Mouse (Mus musculus): ENCODE results near the gene Arhgef3. TPM values are rescaled to one million over a fixed set of nuclear protein-coding genes. Genes with fewer than 3 reads are reported as not detected.

The Arhgef3 gene
- polyA plus RNA-seq, 1 experiment from 2014 or later, result 2.2 TPM

- H3K4me1 ChIP-seq (ENCODE audit: control insufficient read depth, insufficient read depth, low read length), result no peaks in the 10 kb centered on the region
- H3K27me3 ChIP-seq (ENCODE audit: control insufficient read depth, insufficient read depth, low read length), result no peaks in the 10 kb centered on the region
- ATAC-seq (ENCODE audit: low FRiP score) (no peak), DNase-seq (ENCODE audit: low spot score, missing footprints) (no peak)
- H3K9me3 ChIP-seq (ENCODE audit: control insufficient read depth, low read length), result no peaks in the 10 kb centered on the region
- no peak overlapping the region for H3K9ac ChIP-seq (ENCODE audit: low read length)
- no peak overlapping the region for H3K4me3 ChIP-seq (ENCODE audit: low read depth, low read length)
- H3K36me3 ChIP-seq (ENCODE audit: control insufficient read depth, insufficient read depth, low read length), result no peaks in the 10 kb centered on the region
- H3K27ac ChIP-seq (ENCODE audit: low read depth, low read length), result no peak overlapping the region
- WGBS, result 93% methylated on average over 5 of the region's 5 CpGs
- H3K4me2 ChIP-seq, result no peak overlapping the region
These were observed 34.7 kb downstream of the Arhgef3 start for GRCm38 (mm10) chr14:27149401-27149800.

GRCm38 (mm10) chr14:27150011-27150640 lies 35.4 kb downstream of the Arhgef3 start:
- no peaks in the 10 kb centered on the region for H3K4me1 ChIP-seq (ENCODE audit: control insufficient read depth, insufficient read depth, low read length)
- DNase-seq (ENCODE audit: low spot score, missing footprints), result no peak
- H3K4me3 ChIP-seq (ENCODE audit: low read depth, low read length), result no peak overlapping the region
- ATAC-seq (ENCODE audit: low FRiP score), result no peak
- WGBS, result 71% methylated on average over 6 of the region's 6 CpGs
- no peak overlapping the region for H3K4me2 ChIP-seq
- no peak overlapping the region for H3K27ac ChIP-seq (ENCODE audit: low read depth, low read length)
- H3K36me3 ChIP-seq (ENCODE audit: control insufficient read depth, insufficient read depth, low read length), result no peaks in the 10 kb centered on the region
- no peak overlapping the region for H3K9ac ChIP-seq (ENCODE audit: low read length)
- H3K9me3 ChIP-seq (ENCODE audit: control insufficient read depth, low read length), result no peaks in the 10 kb centered on the region
- no peaks in the 10 kb centered on the region for H3K27me3 ChIP-seq (ENCODE audit: control insufficient read depth, insufficient read depth, low read length)

GRCm38 (mm10) chr14:27151432-27151831 lies 36.7 kb downstream of the Arhgef3 start:
- 60% methylated on average over 8 of the region's 8 CpGs for WGBS
- DNase-seq (ENCODE audit: low spot score, missing footprints) (no peak), ATAC-seq (ENCODE audit: low FRiP score) (no peak)
- H3K4me2 ChIP-seq, result no peak overlapping the region
- H3K27me3 ChIP-seq (ENCODE audit: control insufficient read depth, insufficient read depth, low read length), result no peaks in the 10 kb centered on the region
- H3K9ac ChIP-seq (ENCODE audit: low read length), result no peak overlapping the region
- H3K36me3 ChIP-seq (ENCODE audit: control insufficient read depth, insufficient read depth, low read length), result no peaks in the 10 kb centered on the region
- H3K27ac ChIP-seq (ENCODE audit: low read depth, low read length), result no peak overlapping the region
- H3K9me3 ChIP-seq (ENCODE audit: control insufficient read depth, low read length), result no peaks in the 10 kb centered on the region
- no peaks in the 10 kb centered on the region for H3K4me1 ChIP-seq (ENCODE audit: control insufficient read depth, insufficient read depth, low read length)
- H3K4me3 ChIP-seq (ENCODE audit: low read depth, low read length), result no peak overlapping the region

GRCm38 (mm10) chr14:27155088-27155487 lies 40.4 kb downstream of the Arhgef3 start:
- Histone ChIP-seq H3K9me3 (ENCODE audit: control insufficient read depth, low read length) (no peaks in the 10 kb centered on the region), H3K4me2 (no peak overlapping the region), H3K27ac (ENCODE audit: low read depth, low read length) (no peak overlapping the region), H3K9ac (ENCODE audit: low read length) (no peak overlapping the region), H3K36me3 (ENCODE audit: control insufficient read depth, insufficient read depth, low read length) (no peaks in the 10 kb centered on the region), H3K27me3 (ENCODE audit: control insufficient read depth, insufficient read depth, low read length) (no peaks in the 10 kb centered on the region), H3K4me3 (ENCODE audit: low read depth, low read length) (no peak overlapping the region), H3K4me1 (ENCODE audit: control insufficient read depth, insufficient read depth, low read length) (no peaks in the 10 kb centered on the region)
- ATAC-seq (ENCODE audit: low FRiP score) (no peak), DNase-seq (ENCODE audit: low spot score, missing footprints) (no peak)
- WGBS, result 78% methylated on average over 6 of the region's 6 CpGs

- Histone ChIP-seq H3K4me2 (no peak overlapping the region), H3K36me3 (ENCODE audit: control insufficient read depth, insufficient read depth, low read length) (no peaks in the 10 kb centered on the region), H3K27me3 (ENCODE audit: control insufficient read depth, insufficient read depth, low read length) (no peaks in the 10 kb centered on the region), H3K9ac (ENCODE audit: low read length) (no peak overlapping the region), H3K4me3 (ENCODE audit: low read depth, low read length) (no peak overlapping the region), H3K4me1 (ENCODE audit: control insufficient read depth, insufficient read depth, low read length) (no peaks in the 10 kb centered on the region), H3K9me3 (ENCODE audit: control insufficient read depth, low read length) (no peaks in the 10 kb centered on the region), H3K27ac (ENCODE audit: low read depth, low read length) (no peak overlapping the region)
- ATAC-seq (ENCODE audit: low FRiP score), result no peak
- 77% methylated on average over 6 of the region's 6 CpGs for WGBS
- no peak for DNase-seq (ENCODE audit: low spot score, missing footprints)
These were observed 41.3 kb downstream of the Arhgef3 start for GRCm38 (mm10) chr14:27156032-27156431.

GRCm38 (mm10) chr14:27158133-27158532 lies 43.4 kb downstream of the Arhgef3 start:
- H3K4me3 ChIP-seq (ENCODE audit: low read depth, low read length), result no peak overlapping the region
- ATAC-seq (ENCODE audit: low FRiP score) (no peak), DNase-seq (ENCODE audit: low spot score, missing footprints) (no peak)
- H3K27me3 ChIP-seq (ENCODE audit: control insufficient read depth, insufficient read depth, low read length), result no peaks in the 10 kb centered on the region
- no peak overlapping the region for H3K27ac ChIP-seq (ENCODE audit: low read depth, low read length)
- no peak overlapping the region for H3K4me2 ChIP-seq
- H3K9me3 ChIP-seq (ENCODE audit: control insufficient read depth, low read length), result no peaks in the 10 kb centered on the region
- H3K4me1 ChIP-seq (ENCODE audit: control insufficient read depth, insufficient read depth, low read length), result no peaks in the 10 kb centered on the region
- H3K36me3 ChIP-seq (ENCODE audit: control insufficient read depth, insufficient read depth, low read length), result no peaks in the 10 kb centered on the region
- no peak overlapping the region for H3K9ac ChIP-seq (ENCODE audit: low read length)
- 77% methylated on average over 3 of the region's 3 CpGs for WGBS

GRCm38 (mm10) chr14:27158782-27159181 lies 44.1 kb downstream of the Arhgef3 start:
- no peak overlapping the region for H3K4me2 ChIP-seq
- no peak for ATAC-seq (ENCODE audit: low FRiP score)

GRCm38 (mm10) chr14:27160762-27161161 lies 46.1 kb downstream of the Arhgef3 start:
- H3K27ac ChIP-seq (ENCODE audit: low read depth, low read length), result no peak overlapping the region
- WGBS, result 89% methylated on average over 7 of the region's 7 CpGs
- no peaks in the 10 kb centered on the region for H3K36me3 ChIP-seq (ENCODE audit: control insufficient read depth, insufficient read depth, low read length)
- DNase-seq (ENCODE audit: low spot score, missing footprints) (no peak), ATAC-seq (ENCODE audit: low FRiP score) (no peak)
- no peak overlapping the region for H3K9ac ChIP-seq (ENCODE audit: low read length)
- no peak overlapping the region for H3K4me3 ChIP-seq (ENCODE audit: low read depth, low read length)
- H3K9me3 ChIP-seq (ENCODE audit: control insufficient read depth, low read length), result no peaks in the 10 kb centered on the region
- H3K4me2 ChIP-seq, result no peak overlapping the region
- no peaks in the 10 kb centered on the region for H3K4me1 ChIP-seq (ENCODE audit: control insufficient read depth, insufficient read depth, low read length)
- H3K27me3 ChIP-seq (ENCODE audit: control insufficient read depth, insufficient read depth, low read length), result no peaks in the 10 kb centered on the region

More at GRCm38 (mm10) chr14:27158782-27159181, 44.1 kb downstream of the Arhgef3 start:
- Histone ChIP-seq H3K4me3 (ENCODE audit: low read depth, low read length) (no peak overlapping the region), H3K9me3 (ENCODE audit: control insufficient read depth, low read length) (no peaks in the 10 kb centered on the region), H3K27me3 (ENCODE audit: control insufficient read depth, insufficient read depth, low read length) (no peaks in the 10 kb centered on the region), H3K9ac (ENCODE audit: low read length) (no peak overlapping the region), H3K4me1 (ENCODE audit: control insufficient read depth, insufficient read depth, low read length) (no peaks in the 10 kb centered on the region), H3K27ac (ENCODE audit: low read depth, low read length) (no peak overlapping the region), H3K36me3 (ENCODE audit: control insufficient read depth, insufficient read depth, low read length) (no peaks in the 10 kb centered on the region)
- 78% methylated on average over 2 of the region's 2 CpGs for WGBS
- no peak for DNase-seq (ENCODE audit: low spot score, missing footprints)

- Histone ChIP-seq H3K36me3 (ENCODE audit: control insufficient read depth, insufficient read depth, low read length) (no peaks in the 10 kb centered on the region), H3K27me3 (ENCODE audit: control insufficient read depth, insufficient read depth, low read length) (no peaks in the 10 kb centered on the region), H3K4me2 (no peak overlapping the region), H3K9ac (ENCODE audit: low read length) (no peak overlapping the region), H3K4me3 (ENCODE audit: low read depth, low read length) (no peak overlapping the region), H3K9me3 (ENCODE audit: control insufficient read depth, low read length) (no peaks in the 10 kb centered on the region), H3K27ac (ENCODE audit: low read depth, low read length) (no peak overlapping the region), H3K4me1 (ENCODE audit: control insufficient read depth, insufficient read depth, low read length) (no peaks in the 10 kb centered on the region)
- ATAC-seq (ENCODE audit: low FRiP score), result no peak
- no peak for DNase-seq (ENCODE audit: low spot score, missing footprints)
- WGBS, result 92% methylated on average over 6 of the region's 6 CpGs
These were observed 49.9 kb downstream of the Arhgef3 start for GRCm38 (mm10) chr14:27164639-27165038.
